Mouse (Mus musculus) liver, adult 2 months (tissue): ENCODE data around the gene Traf6. TPM values are rescaled to one million over a fixed set of nuclear protein-coding genes. Genes with fewer than 3 reads are reported as not detected.

ENCODE experiments used
- DNase-seq: peaks from one replicate; pipeline ENCODE4 v3.0.0-alpha.2; 2011; ENCODE audit warnings: low read depth, low spot score; ENCODE audit errors: extremely low read depth
- H3K27ac ChIP-seq: fragments of 200-500 bp; replicated peaks from 2 replicates; pipeline ENCODE4 v1.5.1; 2012; ENCODE audit warnings: low read depth, mild to moderate bottlenecking, control low read depth, inconsistent platforms, low read length; ENCODE audit not compliant: insufficient read depth
- H3K27me3 ChIP-seq: fragments of 200-500 bp; 2 replicates; pipeline ENCODE4 v1.6.1; 2012; ENCODE audit warnings: mild to moderate bottlenecking, moderate library complexity, low read length, inconsistent platforms; ENCODE audit not compliant: control insufficient read depth, insufficient read depth
- H3K36me3 ChIP-seq: fragments of 200-500 bp; 2 replicates; pipeline ENCODE4 v1.6.1; 2012; ENCODE audit warnings: low read length, inconsistent platforms; ENCODE audit not compliant: control insufficient read depth, insufficient read depth
- H3K4me1 ChIP-seq: fragments of 200-500 bp; 2 replicates; pipeline ENCODE4 v1.6.1; 2011; ENCODE audit warnings: low read length; ENCODE audit not compliant: control insufficient read depth, insufficient read depth
- H3K4me3 ChIP-seq: fragments of 200-500 bp; 2 replicates; pipeline ENCODE4 v1.5.1; 2011; ENCODE audit warnings: low read depth, mild to moderate bottlenecking, control low read depth, low read length, moderate library complexity; ENCODE audit not compliant: insufficient read depth
- H3K79me2 ChIP-seq: fragments of 200-500 bp; 2 replicates; pipeline ENCODE4 v1.6.1; 2012; ENCODE audit warnings: inconsistent platforms, mild to moderate bottlenecking, low read length, moderate library complexity; ENCODE audit not compliant: control insufficient read depth, insufficient read depth
- H3K9ac ChIP-seq: fragments of 200-500 bp; 2 replicates; pipeline ENCODE4 v1.6.1; 2012; ENCODE audit warnings: low read depth, mild to moderate bottlenecking, control low read depth, inconsistent platforms, low read length
- CTCF ChIP-seq: fragments of 200-500 bp; IDR thresholded peaks from 2 replicates; pipeline ENCODE4 v1.5.1; 2011; ENCODE audit warnings: low read depth, low read length, control low read depth
- POLR2A ChIP-seq: fragments of 200-500 bp; IDR thresholded peaks from 2 replicates; pipeline ENCODE4 v1.6.1; 2011; ENCODE audit warnings: low read length, control low read depth; ENCODE audit not compliant: insufficient read depth; ENCODE audit errors: extremely low read depth
- WGBS: fragments of 180-500 bp; shearing (Covaris S2); methylation state at CpG from one replicate; pipeline ENCODE4 v1.1.7; 2018; 5-methylcytosine and 5-hydroxymethylcytosine counted together
- polyA plus RNA-seq: library from polyadenylated mRNA; depleted of rRNA; stranded (reverse); fragments of >200 nt; gene quantifications from 2 replicates; pipeline ENCODE4 v1.2.3, GENCODE M21; 2012
- total RNA-seq: library from RNA; depleted of rRNA; stranded (reverse); fragments of >200 nt; gene quantifications from 2 replicates; pipeline ENCODE4 v1.2.3, GENCODE M21; 2014

Traf6 gene
- total and polyA plus RNA-seq, 2 experiments = 6.0 to 7.7 TPM

- Histone ChIP-seq H3K27ac (no peak within 1 kb of the TSS), H3K36me3 (no peaks in the 10 kb centered on the region), H3K9ac (no peak within 1 kb of the TSS), H3K27me3 (no peaks in the 10 kb centered on the region), H3K4me1 (no peaks in the 10 kb centered on the region), H3K79me2 (no peaks in the 10 kb centered on the region), H3K4me3 (no peak within 1 kb of the TSS)
- WGBS = 49% methylated on average over 8 of the region's 8 CpGs
- no peak for DNase-seq
- no peak for TF ChIP-seq CTCF
- no peak for TF ChIP-seq POLR2A
Observed at GRCm38 (mm10) chr2:101649114-101649671, 29.0 kb upstream of the Traf6 start, which contains the start of the genes Rag1 and B230118H07Rik. Gene Rag1 (minus strand): TSS chr2:101649501. Gene B230118H07Rik (minus strand): TSS chr2:101649532.

- no peak overlapping the region for H3K27ac ChIP-seq
- H3K79me2 ChIP-seq = no peaks in the 10 kb centered on the region
- TF ChIP-seq CTCF (no peak), POLR2A (no peak)
- no peak overlapping the region for H3K9ac ChIP-seq
- WGBS = 20% methylated on average over 1 of the region's 1 CpGs
- H3K36me3 ChIP-seq = no peaks in the 10 kb centered on the region
- DNase-seq = no peak
- H3K4me3 ChIP-seq = no peak overlapping the region
- H3K27me3 ChIP-seq = no peaks in the 10 kb centered on the region
- no peaks in the 10 kb centered on the region for H3K4me1 ChIP-seq
Observed at GRCm38 (mm10) chr2:101650446-101650845, 27.8 kb upstream of the Traf6 start.

GRCm38 (mm10) chr2:101652204-101652920 lies 25.9 kb upstream of the Traf6 start:
- no peaks in the 10 kb centered on the region for H3K36me3 ChIP-seq
- H3K27me3 ChIP-seq = no peaks in the 10 kb centered on the region
- H3K79me2 ChIP-seq = no peaks in the 10 kb centered on the region
- H3K9ac ChIP-seq = no peak overlapping the region
- no peak overlapping the region for H3K4me3 ChIP-seq
- H3K27ac ChIP-seq = no peak overlapping the region
- whole genome bisulfite sequencing = 50% methylated on average over 14 of the region's 14 CpGs
- H3K4me1 ChIP-seq = no peaks in the 10 kb centered on the region
- no peak for TF ChIP-seq POLR2A
- TF ChIP-seq CTCF = no peak
- DNase-seq = no peak

- WGBS = 13% methylated on average over 14 of the region's 14 CpGs
- H3K27ac ChIP-seq = no peak overlapping the region
- no peaks in the 10 kb centered on the region for H3K4me1 ChIP-seq
- no peak overlapping the region for H3K4me3 ChIP-seq
- no peak for TF ChIP-seq POLR2A
- peak; percentile 69 for TF ChIP-seq CTCF
- H3K36me3 ChIP-seq = no peaks in the 10 kb centered on the region
- no peaks in the 10 kb centered on the region for H3K79me2 ChIP-seq
- no peak overlapping the region for H3K9ac ChIP-seq
- H3K27me3 ChIP-seq = 0 out of 2 replicates have a peak, but pooled peaks cover 3% of the 10 kb centered on the region
- DNase-seq = peak; percentile 48
Observed at GRCm38 (mm10) chr2:101652921-101653597, 25.2 kb upstream of the Traf6 start.

- no peak overlapping the region for H3K27ac ChIP-seq
- H3K9ac ChIP-seq = no peak overlapping the region
- WGBS = 66% methylated on average over 2 of the region's 2 CpGs
- no peaks in the 10 kb centered on the region for H3K79me2 ChIP-seq
- H3K27me3 ChIP-seq = 0 out of 2 replicates have a peak, but pooled peaks cover 3% of the 10 kb centered on the region
- no peak overlapping the region for H3K4me3 ChIP-seq
- no peaks in the 10 kb centered on the region for H3K4me1 ChIP-seq
- no peak for DNase-seq
- TF ChIP-seq POLR2A (no peak), CTCF (no peak)
- no peaks in the 10 kb centered on the region for H3K36me3 ChIP-seq
Observed at GRCm38 (mm10) chr2:101660536-101660935, 17.7 kb upstream of the Traf6 start.

GRCm38 (mm10) chr2:101665058-101665702 lies 13.0 kb upstream of the Traf6 start:
- no peaks in the 10 kb centered on the region for H3K27me3 ChIP-seq
- WGBS = 25% methylated on average over 9 of the region's 9 CpGs
- no peaks in the 10 kb centered on the region for H3K4me1 ChIP-seq
- no peak overlapping the region for H3K27ac ChIP-seq
- H3K9ac ChIP-seq = no peak overlapping the region
- no peaks in the 10 kb centered on the region for H3K36me3 ChIP-seq
- peak; percentile 91 for TF ChIP-seq CTCF
- TF ChIP-seq POLR2A = no peak
- no peaks in the 10 kb centered on the region for H3K79me2 ChIP-seq
- peak; percentile 50 for DNase-seq
- H3K4me3 ChIP-seq = no peak overlapping the region
